Mouse (Mus musculus) CD4-positive, CD25-positive, alpha-beta regulatory T cell, adult 4 months (primary cell): Measurements from ENCODE around the gene Sav1. TPM values are rescaled to one million over a fixed set of nuclear protein-coding genes. Genes with fewer than 3 reads are reported as not detected.
A peak's percentile ranks its signal among the peaks of the same experiment; 100 is the strongest.

Source experiments
- ATAC-seq: one replicate; pipeline ENCODE4 v1.8.0; 2017
- polyA plus RNA-seq, 2 experiments: library from polyadenylated mRNA; unstranded; fragments of 100-300 nt; shearing (Covaris generic); gene quantifications; one replicate each; pipeline ENCODE4 v1.2.1; 2017

The Sav1 gene
- polyA plus RNA-seq, 2 experiments from 2014 or later: 3.0 to 5.0 TPM

GRCm38 (mm10) chr12:69947502-69947901 lies 39.3 kb downstream of the Sav1 start:
- no peak for ATAC-seq

GRCm38 (mm10) chr12:69945861-69946260 lies 40.9 kb downstream of the Sav1 start:
- ATAC-seq: no peak

- ATAC-seq: no peak
These were observed 45.0 kb downstream of the Sav1 start for GRCm38 (mm10) chr12:69941655-69942329.

- no peak for ATAC-seq
These were observed 47.5 kb downstream of the Sav1 start for GRCm38 (mm10) chr12:69939291-69939690.

- ATAC-seq: no peak
These were observed 49.1 kb downstream of the Sav1 start for GRCm38 (mm10) chr12:69937731-69938130.

GRCm38 (mm10) chr12:69926716-69927115 lies 60.1 kb downstream of the Sav1 start:
- no peak for ATAC-seq

- ATAC-seq: peak; percentile 79
These were observed 62.8 kb downstream of the Sav1 start for GRCm38 (mm10) chr12:69924012-69924411.

- ATAC-seq: no peak
These were observed 63.2 kb downstream of the Sav1 start for GRCm38 (mm10) chr12:69923603-69924002.

- no peak for ATAC-seq
These were observed 63.7 kb downstream of the Sav1 start for GRCm38 (mm10) chr12:69923128-69923527.

GRCm38 (mm10) chr12:69922099-69922498 lies 64.7 kb downstream of the Sav1 start:
- no peak for ATAC-seq

- no peak for ATAC-seq
These were observed 68.9 kb downstream of the Sav1 start for GRCm38 (mm10) chr12:69917870-69918269.

Other genes starting within 250 kb of the Sav1 start
- gene Cdkl1, start 195.7 kb downstream of the Sav1 start, polyA plus RNA-seq: not detected
- 1 to 10 TPM in 1 of 2 experiments, under 1 TPM in 1; 0.31 to 1.2 TPM for gene Atl1, start 94.4 kb downstream of the Sav1 start, polyA plus RNA-seq
- 1 to 10 TPM; 3.1 to 4.6 TPM for gene Map4k5, start 93.8 kb downstream of the Sav1 start, polyA plus RNA-seq
- 10 to 100 TPM; 26.6 to 27.3 TPM for gene Nin, start 126.7 kb upstream of the Sav1 start, polyA plus RNA-seq
- gene Abhd12b, start 167.1 kb upstream of the Sav1 start, polyA plus RNA-seq: 1 to 10 TPM; 1.1 to 4.1 TPM
- gene Pygl, start 244.5 kb upstream of the Sav1 start, polyA plus RNA-seq: 1 to 10 TPM; 1.1 to 1.2 TPM